Mouse (Mus musculus): ENCODE results near the gene Synj2bp. TPM values are rescaled to one million over a fixed set of nuclear protein-coding genes. Genes with fewer than 3 reads are reported as not detected.
A peak's percentile ranks its signal among the peaks of the same experiment; 100 is the strongest.
"Not testable (repeated sequence)": the region's sequence is repeated elsewhere in the genome, so short reads cannot be mapped to it uniquely, and the experiment has no call there.

Synj2bp gene
- polyA plus RNA-seq, 1 experiment from 2014 or later = 43.5 TPM

DNA sequence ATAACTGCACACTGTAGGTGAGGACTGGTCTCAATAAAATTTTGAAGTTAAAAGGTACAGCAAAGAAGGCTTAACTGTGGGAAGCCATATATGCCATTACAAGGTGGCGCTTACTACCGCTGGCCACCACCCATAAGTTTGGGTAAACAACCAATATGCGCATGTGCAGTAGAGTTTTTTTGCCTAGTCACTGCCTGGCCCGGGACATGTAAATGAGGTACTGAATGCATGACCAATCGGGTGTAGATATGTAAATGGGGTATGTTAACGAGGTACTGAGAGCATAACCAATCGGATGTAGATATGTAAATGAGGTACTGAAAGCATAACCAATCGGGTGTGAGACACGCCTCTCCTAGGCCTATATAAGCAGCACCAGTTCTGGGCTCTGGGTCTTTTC is 35.8 kb downstream of the Synj2bp start:
- H3K9ac ChIP-seq (replicated peaks; ENCODE audit: low read depth, low read length); H3K36me3 ChIP-seq (ENCODE audit: control insufficient read depth, insufficient read depth, low read length); H3K27ac ChIP-seq (ENCODE audit: low read length); ATAC-seq (ENCODE audit: insufficient number of reproducible peaks, insufficient read depth, low FRiP score, low read depth); H3K4me1 ChIP-seq (ENCODE audit: control insufficient read depth, insufficient read depth, low read length); H3K4me3 ChIP-seq (ENCODE audit: low read depth, low read length); H3K4me2 ChIP-seq (replicated peaks; ENCODE audit: low read depth, low read length); H3K27me3 ChIP-seq (ENCODE audit: control insufficient read depth, insufficient read depth, low read length); H3K9me3 ChIP-seq (ENCODE audit: control insufficient read depth, low read depth, low read length): not testable (repeated sequence)
- 97% methylated on average over 9 of the region's 9 CpGs for whole genome bisulfite sequencing

DNA sequence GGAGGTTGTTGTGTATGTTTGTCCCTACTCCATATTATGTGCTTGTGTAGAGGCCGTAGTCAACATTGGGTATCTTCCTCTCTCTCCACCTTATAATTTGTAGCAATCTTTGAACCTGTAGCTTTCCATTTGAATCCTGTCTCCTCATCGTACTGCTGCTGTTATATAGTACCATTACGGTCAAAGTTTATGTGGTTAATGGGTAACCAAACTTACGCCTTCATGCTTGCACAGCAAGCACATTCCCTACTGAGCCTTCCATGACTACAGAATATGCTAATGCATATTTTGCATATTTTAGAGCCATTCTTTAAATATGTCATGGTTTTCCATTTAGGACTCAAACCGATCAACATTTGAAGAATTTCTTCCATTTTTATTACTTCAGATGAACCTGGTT is 42.2 kb downstream of the Synj2bp start:
- WGBS = 89% methylated on average over 5 of the region's 5 CpGs
- Histone ChIP-seq H3K4me2 (replicated peaks; ENCODE audit: low read depth, low read length) (no peak overlapping the region), H3K36me3 (ENCODE audit: control insufficient read depth, insufficient read depth, low read length) (no peaks in the 10 kb centered on the region), H3K4me1 (ENCODE audit: control insufficient read depth, insufficient read depth, low read length) (no peaks in the 10 kb centered on the region), H3K27ac (ENCODE audit: low read length) (no peak overlapping the region), H3K9me3 (ENCODE audit: control insufficient read depth, low read depth, low read length) (no peaks in the 10 kb centered on the region), H3K9ac (replicated peaks; ENCODE audit: low read depth, low read length) (no peak overlapping the region), H3K27me3 (ENCODE audit: control insufficient read depth, insufficient read depth, low read length) (no peaks in the 10 kb centered on the region), H3K4me3 (ENCODE audit: low read depth, low read length) (no peak overlapping the region)
- no peak for ATAC-seq (ENCODE audit: insufficient number of reproducible peaks, insufficient read depth, low FRiP score, low read depth)

DNA sequence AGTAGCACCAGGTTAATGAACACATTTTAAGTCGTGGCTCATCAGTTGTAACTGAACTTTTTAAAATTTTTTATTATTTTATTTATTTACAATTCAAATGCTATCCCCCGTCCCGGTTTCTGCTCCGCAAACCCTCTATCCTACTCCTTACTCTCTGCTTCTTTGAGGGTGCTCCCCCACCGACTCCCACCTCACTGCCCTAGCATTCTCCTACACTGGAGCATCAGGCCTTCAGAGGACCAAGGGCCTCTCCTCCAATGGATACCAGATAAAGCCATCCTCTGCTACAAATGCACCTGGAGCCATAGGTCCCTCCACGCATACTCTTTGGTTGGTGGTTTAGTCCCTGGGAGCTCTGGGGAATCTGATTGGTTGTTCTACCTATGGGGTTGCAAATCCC is 47.4 kb downstream of the Synj2bp start:
- ATAC-seq (ENCODE audit: insufficient number of reproducible peaks, insufficient read depth, low FRiP score, low read depth) = peak; percentile 15; the same call in 1 of the 2 replicates
- H3K9me3 ChIP-seq (ENCODE audit: control insufficient read depth, low read depth, low read length) = no peaks in the 10 kb centered on the region
- H3K27ac ChIP-seq (ENCODE audit: low read length) = peak overlapping the region; percentile 92; the same call in 1 of the 2 replicates
- H3K4me3 ChIP-seq (ENCODE audit: low read depth, low read length) = peak overlapping the region; percentile 50
- H3K9ac ChIP-seq (replicated peaks; ENCODE audit: low read depth, low read length) = no peak overlapping the region
- no peaks in the 10 kb centered on the region for H3K4me1 ChIP-seq (ENCODE audit: control insufficient read depth, insufficient read depth, low read length)
- H3K36me3 ChIP-seq (ENCODE audit: control insufficient read depth, insufficient read depth, low read length) = no peaks in the 10 kb centered on the region
- WGBS = 53% methylated on average over 6 of the region's 6 CpGs
- peak overlapping the region; percentile 56 for H3K4me2 ChIP-seq (replicated peaks; ENCODE audit: low read depth, low read length)
- no peaks in the 10 kb centered on the region for H3K27me3 ChIP-seq (ENCODE audit: control insufficient read depth, insufficient read depth, low read length)

DNA sequence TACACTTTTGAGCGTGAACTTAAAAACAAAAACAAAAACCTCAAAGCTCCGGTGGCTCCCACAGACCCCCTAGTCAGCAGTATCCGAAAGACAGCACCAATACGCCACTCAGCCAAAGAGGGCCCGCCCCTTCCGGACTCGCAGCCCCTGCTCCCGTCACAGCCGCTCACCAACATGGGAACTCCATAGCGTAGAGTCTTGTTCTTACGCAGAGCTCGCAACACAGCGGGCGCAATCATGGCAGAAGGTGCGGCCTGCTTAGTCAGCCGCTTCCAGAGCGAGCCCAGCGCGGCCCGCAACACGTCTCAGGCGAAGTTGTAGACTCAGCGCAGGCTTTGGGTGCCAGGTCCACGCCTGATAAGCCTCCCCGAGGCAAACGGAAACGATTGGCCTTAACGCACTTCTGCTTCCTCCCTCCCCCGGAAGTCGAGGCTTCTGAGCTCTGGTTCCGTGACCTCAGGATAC is 48.0 kb downstream of the Synj2bp start, which contains the start of gene Cox16:
Gene Cox16, minus strand, starts transcription at position 401 of the 465 bp plus-strand sequence.
- Histone ChIP-seq H3K27ac (ENCODE audit: low read length) (peak within 1 kb of the TSS; percentile 92), H3K9ac (replicated peaks; ENCODE audit: low read depth, low read length) (peak within 1 kb of the TSS; percentile 54), H3K36me3 (ENCODE audit: control insufficient read depth, insufficient read depth, low read length) (no peaks in the 10 kb centered on the region), H3K4me2 (replicated peaks; ENCODE audit: low read depth, low read length) (peak within 1 kb of the TSS; percentile 56), H3K4me3 (ENCODE audit: low read depth, low read length) (peak within 1 kb of the TSS; percentile 50), H3K9me3 (ENCODE audit: control insufficient read depth, low read depth, low read length) (no peaks in the 10 kb centered on the region), H3K4me1 (ENCODE audit: control insufficient read depth, insufficient read depth, low read length) (no peaks in the 10 kb centered on the region), H3K27me3 (ENCODE audit: control insufficient read depth, insufficient read depth, low read length) (no peaks in the 10 kb centered on the region)
- peak; percentile 97 for ATAC-seq (ENCODE audit: insufficient number of reproducible peaks, insufficient read depth, low FRiP score, low read depth)
- under 1% methylated on average over 31 of the region's 31 CpGs for WGBS

DNA sequence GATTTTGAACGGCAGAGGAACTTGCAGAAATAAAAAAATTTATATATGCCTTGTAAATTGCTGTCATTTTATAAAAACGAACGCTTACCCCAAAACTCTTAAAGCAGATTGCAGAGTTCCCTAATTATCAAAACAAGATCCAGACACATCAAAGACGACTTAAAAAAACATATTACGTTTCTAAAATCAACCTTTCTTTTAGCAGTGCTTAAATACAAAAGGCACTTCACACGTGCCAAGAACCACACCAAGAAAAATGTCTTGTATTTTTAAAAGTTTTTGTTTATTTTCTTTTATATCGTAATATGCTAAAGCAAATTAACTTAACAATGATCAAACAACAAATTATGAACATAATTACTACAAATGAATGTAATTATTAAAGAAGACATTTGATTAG is 48.5 kb downstream of the Synj2bp start:
- Histone ChIP-seq H3K9me3 (ENCODE audit: control insufficient read depth, low read depth, low read length) (no peaks in the 10 kb centered on the region), H3K27me3 (ENCODE audit: control insufficient read depth, insufficient read depth, low read length) (no peaks in the 10 kb centered on the region), H3K36me3 (ENCODE audit: control insufficient read depth, insufficient read depth, low read length) (peaks cover 2% of the 10 kb centered on the region; the same call in 1 of the 2 replicates), H3K4me3 (ENCODE audit: low read depth, low read length) (peak overlapping the region; percentile 50), H3K9ac (replicated peaks; ENCODE audit: low read depth, low read length) (peak overlapping the region; percentile 54; the same call in 1 of the 2 replicates), H3K27ac (ENCODE audit: low read length) (no peak overlapping the region), H3K4me2 (replicated peaks; ENCODE audit: low read depth, low read length) (peak overlapping the region; percentile 56), H3K4me1 (ENCODE audit: control insufficient read depth, insufficient read depth, low read length) (no peaks in the 10 kb centered on the region)
- 2% methylated on average over 7 of the region's 7 CpGs for WGBS
- ATAC-seq (ENCODE audit: insufficient number of reproducible peaks, insufficient read depth, low FRiP score, low read depth) = no peak

DNA sequence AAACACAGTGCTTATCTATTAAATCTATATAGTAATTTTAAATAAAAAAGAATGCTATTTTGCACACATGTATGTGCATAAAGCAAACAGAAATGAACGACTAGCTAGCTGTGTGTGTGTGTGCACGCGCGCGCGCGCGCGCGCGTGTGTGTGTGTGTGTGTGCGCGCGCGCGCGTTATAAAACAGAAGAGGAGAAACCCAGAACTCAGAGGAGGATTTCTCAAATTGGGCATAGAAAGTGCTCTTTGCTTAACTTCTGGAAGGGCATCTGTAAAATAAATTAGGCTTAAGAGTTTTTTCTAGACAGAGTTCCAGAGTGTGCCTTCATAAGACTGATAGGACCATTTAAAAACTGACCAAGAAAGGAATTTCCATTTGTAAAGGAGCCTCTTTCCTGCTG is 49.1 kb downstream of the Synj2bp start:
- peak overlapping the region; percentile 56 for H3K4me2 ChIP-seq (replicated peaks; ENCODE audit: low read depth, low read length)
- no peak overlapping the region for H3K27ac ChIP-seq (ENCODE audit: low read length)
- H3K4me1 ChIP-seq (ENCODE audit: control insufficient read depth, insufficient read depth, low read length) = no peaks in the 10 kb centered on the region
- H3K9me3 ChIP-seq (ENCODE audit: control insufficient read depth, low read depth, low read length) = no peaks in the 10 kb centered on the region
- ATAC-seq (ENCODE audit: insufficient number of reproducible peaks, insufficient read depth, low FRiP score, low read depth) = no peak
- H3K9ac ChIP-seq (replicated peaks; ENCODE audit: low read depth, low read length) = no peak overlapping the region
- 39% methylated on average over 17 of the region's 17 CpGs for WGBS
- H3K4me3 ChIP-seq (ENCODE audit: low read depth, low read length) = peak overlapping the region; percentile 50
- peaks cover 3% of the 10 kb centered on the region; the same call in 1 of the 2 replicates for H3K36me3 ChIP-seq (ENCODE audit: control insufficient read depth, insufficient read depth, low read length)
- no peaks in the 10 kb centered on the region for H3K27me3 ChIP-seq (ENCODE audit: control insufficient read depth, insufficient read depth, low read length)

DNA sequence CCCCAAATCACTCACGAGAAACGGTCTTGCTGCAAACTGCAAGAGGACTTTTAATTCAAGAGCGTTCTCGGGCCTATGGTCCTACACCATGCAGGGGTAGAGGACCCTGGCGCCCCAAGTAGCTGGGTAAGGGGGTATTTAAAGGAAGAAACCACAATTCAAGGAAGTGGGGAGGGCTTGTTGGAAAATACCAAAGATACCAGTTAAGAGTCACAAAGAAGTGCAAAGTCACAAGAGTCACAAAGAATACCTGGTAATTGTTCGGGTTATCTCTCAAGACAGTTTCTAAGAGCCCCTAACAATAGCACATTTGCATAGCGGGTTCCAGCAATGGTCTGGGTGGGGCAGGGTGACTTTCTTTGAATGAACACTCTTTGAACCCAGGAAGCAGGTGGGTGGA is 73.7 kb downstream of the Synj2bp start:
- not testable (repeated sequence) for H3K27me3 ChIP-seq (ENCODE audit: control insufficient read depth, insufficient read depth, low read length); H3K9ac ChIP-seq (replicated peaks; ENCODE audit: low read depth, low read length); H3K27ac ChIP-seq (ENCODE audit: low read length); H3K4me3 ChIP-seq (ENCODE audit: low read depth, low read length); H3K4me1 ChIP-seq (ENCODE audit: control insufficient read depth, insufficient read depth, low read length); H3K36me3 ChIP-seq (ENCODE audit: control insufficient read depth, insufficient read depth, low read length); ATAC-seq (ENCODE audit: insufficient number of reproducible peaks, insufficient read depth, low FRiP score, low read depth); H3K4me2 ChIP-seq (replicated peaks; ENCODE audit: low read depth, low read length); H3K9me3 ChIP-seq (ENCODE audit: control insufficient read depth, low read depth, low read length)
- WGBS = 95% methylated on average over 7 of the region's 7 CpGs

Other genes starting within 250 kb of the Synj2bp start
- gene Slc8a3, start 199.7 kb downstream of the Synj2bp start, polyA plus RNA-seq (2014; fragmentation: Nextera tagmentation; extraction: Ambion mirVana) = 0.52 and 0.86 TPM in 2 replicates
- 0.36 and 0.74 TPM in 2 replicates for gene Gm4787, start 153.4 kb downstream of the Synj2bp start, polyA plus RNA-seq (2014; fragmentation: Nextera tagmentation; extraction: Ambion mirVana)
- gene Adam4, start 111.0 kb downstream of the Synj2bp start, polyA plus RNA-seq (2014; fragmentation: Nextera tagmentation; extraction: Ambion mirVana) = 0.90 and 1.3 TPM in 2 replicates
- gene Cox16, start 47.8 kb downstream of the Synj2bp start, polyA plus RNA-seq (2014; fragmentation: Nextera tagmentation; extraction: Ambion mirVana) = 151 and 163 TPM in 2 replicates
- 28.7 and 30.0 TPM in 2 replicates for gene Gm20498, start within 50 bp of the Synj2bp start, polyA plus RNA-seq (2014; fragmentation: Nextera tagmentation; extraction: Ambion mirVana)
- gene Adam21, start 35.6 kb upstream of the Synj2bp start, polyA plus RNA-seq (2014; fragmentation: Nextera tagmentation; extraction: Ambion mirVana) = 0.25 TPM in 2 replicates
- 66.5 and 69.7 TPM in 2 replicates for gene Med6, start 62.1 kb upstream of the Synj2bp start, polyA plus RNA-seq (2014; fragmentation: Nextera tagmentation; extraction: Ambion mirVana)
- 3.9 and 4.6 TPM in 2 replicates for gene Ttc9, start 98.3 kb upstream of the Synj2bp start, polyA plus RNA-seq (2014; fragmentation: Nextera tagmentation; extraction: Ambion mirVana)
- gene Map3k9, start 248.3 kb upstream of the Synj2bp start, polyA plus RNA-seq (2014; fragmentation: Nextera tagmentation; extraction: Ambion mirVana) = 2.5 and 3.0 TPM in 2 replicates